Mouse (Mus musculus): ENCODE data around the gene Atp2c1.

DNA sequence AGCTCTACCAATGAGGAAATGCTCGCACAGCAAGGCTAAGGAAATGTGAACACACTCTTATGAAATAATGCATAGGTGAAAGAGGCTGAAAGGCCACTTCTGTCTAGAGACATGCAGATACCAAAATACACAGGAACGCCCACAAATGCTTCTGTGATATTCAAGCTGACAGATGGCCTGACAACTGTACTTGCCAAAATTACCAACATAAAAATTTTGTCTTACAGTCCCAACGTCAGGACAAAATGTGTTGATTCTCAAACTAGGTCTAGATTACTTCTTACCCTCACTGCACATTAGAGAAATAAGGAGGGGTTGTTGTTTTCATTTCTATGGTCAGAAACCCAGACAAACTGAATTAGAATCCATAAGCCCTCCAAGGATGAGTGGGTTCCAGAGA lies 51.0 kb downstream of the Atp2c1 start:
- no peak for TF ChIP-seq USF1 (IDR thresholded peaks at IDR 0.05; ENCODE audit: low read depth)
- no peak for TF ChIP-seq POLR2A (IDR thresholded peaks at IDR 0.05; ENCODE audit: insufficient read length, low read depth)
- TF ChIP-seq POLR2AphosphoS2 (IDR thresholded peaks at IDR 0.05; ENCODE audit: insufficient read length, low read depth): no peak
- TF ChIP-seq MYOG (IDR thresholded peaks at IDR 0.05; ENCODE audit: control insufficient read depth in 1 of 3, insufficient read depth in 1 of 3, insufficient read length in 2 of 3, low read depth in 2 of 3): no peak
- no peak for TF ChIP-seq MYOD1 (IDR thresholded peaks at IDR 0.05; ENCODE audit: control insufficient read depth in 1 of 3, insufficient read length in 2 of 3, low read depth in 2 of 3)
- no peak for TF ChIP-seq MAX (IDR thresholded peaks at IDR 0.05; ENCODE audit: low read depth)
- no peak for TF ChIP-seq CEBPB (IDR thresholded peaks at IDR 0.05; ENCODE audit: insufficient read depth, poor library complexity, severe bottlenecking)
- TF ChIP-seq REST (IDR thresholded peaks at IDR 0.05; ENCODE audit: insufficient read depth, insufficient read length): no peak
- TF ChIP-seq SRF (IDR thresholded peaks at IDR 0.05; ENCODE audit: control insufficient read depth, insufficient read length, low read depth): no peak
- no peak for TF ChIP-seq TCF3 (IDR thresholded peaks at IDR 0.05; ENCODE audit: insufficient read length, low read depth)
- TF ChIP-seq TCF12 (IDR thresholded peaks at IDR 0.05; ENCODE audit: insufficient read depth, poor library complexity, severe bottlenecking): no peak
